Mouse (Mus musculus) ZHBTc4 (cell line): ENCODE measurements around the gene Rnf32.
A peak's percentile ranks its signal among the peaks of the same experiment; 100 is the strongest.

Experiments used
- DNase-seq: peaks from one replicate; pipeline ENCODE4 v3.0.0-alpha.2; 2011; ENCODE audit warnings: low read depth, low spot score

The Rnf32 gene

GRCm38 (mm10) chr5:29195570-29196263 lies at the start of gene Rnf32:
Gene Rnf32, plus strand, starts transcription at chr5:29195992.
- DNase-seq = peak; percentile 98

DNA sequence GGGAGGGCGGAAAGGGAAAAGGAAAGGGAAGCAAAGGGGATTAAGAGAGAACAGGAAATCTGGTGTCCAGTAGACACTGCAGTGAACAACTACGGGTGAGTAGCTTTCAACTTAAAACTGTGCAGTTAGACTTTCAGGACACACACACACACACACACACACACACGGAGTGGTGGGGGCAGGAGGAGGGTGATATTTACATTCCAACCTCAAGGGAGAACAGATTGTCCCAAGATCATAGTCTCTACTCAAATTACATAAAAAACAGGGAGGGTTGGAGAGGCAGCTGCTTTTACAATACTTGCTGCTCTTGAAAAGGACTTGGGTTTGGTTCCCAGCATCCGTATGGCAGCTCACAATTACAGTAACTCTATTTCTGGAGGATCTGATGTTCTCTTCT lies 45.6 kb upstream of the Rnf32 start:
- DNase-seq = no peak

- no peak for DNase-seq
These were observed 35.9 kb upstream of the Rnf32 start for GRCm38 (mm10) chr5:29159849-29160248.

- no peak for DNase-seq
These were observed 28.8 kb upstream of the Rnf32 start for GRCm38 (mm10) chr5:29166947-29167346.

GRCm38 (mm10) chr5:29170193-29170592 lies 25.6 kb upstream of the Rnf32 start:
- no peak for DNase-seq

DNA sequence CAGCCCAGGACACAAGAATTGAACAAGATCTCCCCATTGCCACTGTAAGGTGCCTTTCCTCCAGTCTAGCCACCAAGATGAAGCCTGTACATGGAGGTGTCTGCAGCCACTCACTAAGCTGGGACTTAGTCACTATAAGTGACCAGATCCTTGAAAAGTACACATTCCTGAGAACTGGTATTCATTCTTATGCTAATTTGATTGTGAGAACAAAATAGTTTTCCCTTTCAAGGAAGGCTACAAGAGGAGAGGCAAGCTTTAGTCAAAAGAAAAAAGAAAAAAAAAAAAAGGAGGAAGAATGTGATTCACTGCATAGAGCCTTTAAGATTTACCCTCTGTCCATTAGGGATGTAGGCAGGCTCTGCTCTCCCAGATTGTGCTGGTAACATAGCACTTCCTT lies 24.6 kb upstream of the Rnf32 start:
- DNase-seq = peak; percentile 63

GRCm38 (mm10) chr5:29186798-29187197 lies 9.0 kb upstream of the Rnf32 start:
- DNase-seq = no peak

DNA sequence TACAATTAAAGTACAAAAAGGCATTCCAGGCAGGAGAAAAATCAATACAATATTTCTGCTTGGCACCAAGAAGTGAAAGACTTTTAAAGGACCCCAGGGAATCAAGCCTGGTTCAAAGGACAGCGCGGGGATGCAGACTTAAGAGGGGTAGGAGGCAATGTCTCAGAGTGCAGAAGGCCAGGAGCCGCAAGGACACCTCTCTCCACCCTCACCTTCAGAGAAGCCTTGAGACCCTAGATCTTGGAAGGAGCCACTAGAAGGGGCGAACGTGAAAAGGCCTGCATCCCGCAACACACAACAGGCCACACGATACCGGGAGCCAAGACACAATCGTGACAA lies 592 bp upstream of the Rnf32 start:
- DNase-seq = no peak

DNA sequence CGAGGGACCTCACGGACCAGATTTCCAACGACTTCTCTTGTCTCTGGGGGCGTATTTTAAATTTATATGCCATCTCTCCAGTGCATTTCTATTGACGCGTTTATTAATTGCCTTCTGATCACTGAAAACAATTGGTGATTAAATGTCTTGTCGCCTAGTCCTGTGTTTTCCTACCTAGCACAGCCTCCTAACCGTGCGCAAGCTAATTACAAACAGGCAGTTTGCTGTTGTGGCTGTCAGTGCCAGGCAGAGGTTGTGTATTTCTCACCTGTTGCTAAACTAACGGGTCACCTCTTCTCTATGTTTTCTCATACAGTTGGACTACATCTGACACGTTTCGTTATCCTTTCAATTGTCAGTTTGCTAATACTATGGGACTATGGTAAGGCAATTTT lies 469 bp downstream of the Rnf32 start:
- DNase-seq = no peak

DNA sequence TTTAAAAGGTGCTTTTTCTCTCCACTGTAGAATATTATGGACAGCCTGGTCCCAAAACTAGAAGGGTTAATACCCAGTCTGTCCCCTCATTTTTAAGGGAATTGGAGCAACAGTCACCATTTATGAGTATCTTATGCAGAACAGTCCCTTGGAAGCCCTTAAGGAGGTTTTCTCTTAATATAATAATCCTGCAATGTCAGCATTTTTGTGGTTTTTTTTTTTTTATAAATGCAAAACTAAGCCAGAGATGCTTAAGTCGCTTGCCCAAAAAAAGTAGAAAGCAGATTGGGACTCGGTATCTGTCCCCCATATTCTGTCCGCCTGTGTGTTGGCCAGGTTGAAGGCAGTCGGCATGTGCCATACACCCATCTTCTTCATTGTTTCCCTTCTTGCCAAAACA lies 1.4 kb downstream of the Rnf32 start:
- DNase-seq = no peak

DNA sequence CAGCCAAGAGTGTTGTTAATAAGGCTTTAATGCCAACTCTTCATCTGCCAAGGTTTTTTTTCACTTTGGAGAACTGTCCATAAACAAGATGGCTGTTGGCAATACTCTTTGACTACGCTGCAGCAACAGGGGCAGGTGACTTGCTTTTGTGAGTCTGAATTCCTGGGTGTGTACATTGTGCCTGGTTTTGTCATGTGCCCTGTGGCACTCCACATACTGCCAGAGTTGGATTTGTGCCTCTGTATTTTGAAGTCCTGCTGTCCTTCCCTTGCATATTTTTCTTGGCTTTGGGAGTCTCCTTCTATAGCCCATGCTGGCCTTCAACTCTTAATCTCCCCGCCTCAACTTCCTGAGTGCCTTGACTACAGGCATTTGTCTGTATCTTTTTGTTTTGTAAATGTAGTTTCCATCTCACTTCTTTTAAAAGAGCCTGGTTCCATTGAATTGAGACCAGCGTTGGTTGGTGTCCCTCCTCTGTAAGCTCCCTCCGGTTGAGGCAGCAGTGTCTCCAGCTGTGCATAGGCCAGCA lies 3.2 kb downstream of the Rnf32 start:
- DNase-seq = peak; percentile 80

GRCm38 (mm10) chr5:29199868-29200267 lies 4.1 kb downstream of the Rnf32 start:
- DNase-seq = no peak

DNA sequence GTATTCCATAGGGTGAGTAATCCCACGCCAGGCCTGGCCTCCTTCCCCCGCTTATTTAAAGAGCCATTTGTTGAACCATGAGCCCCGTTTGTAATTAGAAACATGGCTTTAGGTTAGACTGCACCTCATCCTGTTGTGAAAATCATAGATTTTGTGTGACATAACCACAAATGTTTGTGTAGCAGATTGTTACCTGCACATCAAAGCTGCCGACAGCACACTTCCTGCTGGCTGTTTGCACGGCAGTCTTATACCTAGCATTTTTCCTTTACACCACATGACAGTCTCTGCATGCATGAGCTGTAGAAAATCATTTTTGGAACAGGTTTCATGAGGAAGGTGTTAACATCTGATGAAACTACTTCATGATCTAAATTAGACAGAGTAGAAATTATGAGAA lies 9.9 kb downstream of the Rnf32 start:
- no peak for DNase-seq

- peak; percentile 21 for DNase-seq
These were observed 16.3 kb downstream of the Rnf32 start for GRCm38 (mm10) chr5:29211980-29212555.

- no peak for DNase-seq
These were observed 22.2 kb downstream of the Rnf32 start for GRCm38 (mm10) chr5:29217997-29218396.

DNA sequence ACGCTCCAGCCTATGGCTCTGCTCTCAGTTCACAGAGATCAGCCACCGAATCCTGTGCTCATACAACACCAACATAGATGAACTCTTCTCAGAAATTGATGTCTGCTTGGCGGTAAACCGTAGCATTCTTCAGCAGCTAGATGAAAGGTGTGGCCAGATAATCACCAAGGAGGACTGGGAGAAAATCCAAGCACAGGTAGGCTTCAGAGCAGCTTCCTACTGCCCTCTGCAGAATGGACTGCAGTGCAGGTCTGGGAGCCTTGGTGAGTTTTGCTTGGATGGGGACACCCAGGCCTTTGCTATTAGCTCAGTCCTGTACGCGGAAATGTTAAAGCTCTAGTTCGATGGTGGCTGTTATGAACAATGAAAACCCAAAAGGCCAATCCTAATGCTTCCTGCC lies 28.3 kb downstream of the Rnf32 start:
- no peak for DNase-seq

DNA sequence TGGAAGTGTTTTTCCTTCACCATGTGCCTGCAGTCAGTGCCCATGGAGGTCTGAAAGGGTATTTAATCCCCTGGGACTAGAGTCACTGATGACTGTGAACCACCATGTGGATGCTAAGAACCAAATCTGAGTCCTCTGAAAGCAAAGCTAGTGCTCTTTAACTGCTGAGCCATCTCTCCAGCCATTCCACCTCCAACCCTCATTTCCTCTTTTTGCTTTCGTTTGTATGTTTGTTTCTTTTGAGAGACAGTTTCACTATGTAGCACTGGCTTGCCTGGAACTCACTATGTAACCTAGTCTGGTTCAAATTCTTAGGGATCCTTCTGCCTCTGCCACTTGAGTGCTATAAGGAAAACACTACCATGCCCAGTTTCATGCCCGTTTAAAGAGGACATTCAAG lies 34.7 kb downstream of the Rnf32 start:
- no peak for DNase-seq

GRCm38 (mm10) chr5:29238379-29238778 lies 42.6 kb downstream of the Rnf32 start:
- DNase-seq = no peak

GRCm38 (mm10) chr5:29244769-29245168 lies 49.0 kb downstream of the Rnf32 start:
- DNase-seq = no peak

- DNase-seq = no peak
These were observed 55.2 kb downstream of the Rnf32 start for GRCm38 (mm10) chr5:29250795-29251495.

GRCm38 (mm10) chr5:29251496-29251873 lies 55.7 kb downstream of the Rnf32 start:
- DNase-seq = no peak

GRCm38 (mm10) chr5:29253876-29254275 lies 58.1 kb downstream of the Rnf32 start:
- peak; percentile 59 for DNase-seq

GRCm38 (mm10) chr5:29270879-29271278 lies 75.1 kb downstream of the Rnf32 start:
- DNase-seq = no peak
